Mouse (Mus musculus) cerebellum, adult 2 months (tissue): Measurements from ENCODE around the gene Kel.

ENCODE experiments used
- CTCF ChIP-seq: fragments of 200-500 bp; IDR thresholded peaks from 2 replicates; pipeline ENCODE4 v1.5.1; 2011; ENCODE audit warnings: low read depth, mild to moderate bottlenecking, control low read depth, low read length, moderate library complexity, borderline replicate concordance; ENCODE audit not compliant: insufficient read depth
- POLR2A ChIP-seq: fragments of 200-500 bp; IDR thresholded peaks from 2 replicates; pipeline ENCODE4 v1.6.1; 2011; ENCODE audit warnings: low read length, control low read depth, borderline replicate concordance; ENCODE audit not compliant: insufficient read depth

- TF ChIP-seq POLR2A (no peak), CTCF (no peak)
These were observed 41.8 kb downstream of the Kel start for GRCm38 (mm10) chr6:41662320-41662719.
